Mouse (Mus musculus) T-cell, adult 2 months (primary cell): ENCODE data around the gene Mrps11.

Experiments used
- DNase-seq: peaks from one replicate; pipeline ENCODE4 v3.0.0; 2022; ENCODE audit warnings: low spot score

Gene Mrps11

GRCm38 (mm10) chr7:78793895-78794570 is 11.1 kb downstream of the Mrps11 start:
- peak; percentile 5 for DNase-seq

- no peak for DNase-seq
Observed at GRCm38 (mm10) chr7:78794571-78795092, 11.7 kb downstream of the Mrps11 start.

GRCm38 (mm10) chr7:78796624-78797023 is 13.7 kb downstream of the Mrps11 start:
- DNase-seq, result no peak

- no peak for DNase-seq
Observed at GRCm38 (mm10) chr7:78797843-78798455, 15.0 kb downstream of the Mrps11 start.

GRCm38 (mm10) chr7:78799730-78800496 is 17.0 kb downstream of the Mrps11 start:
- DNase-seq, result no peak

GRCm38 (mm10) chr7:78803841-78804240 is 20.9 kb downstream of the Mrps11 start:
- no peak for DNase-seq

GRCm38 (mm10) chr7:78807192-78807591 is 24.3 kb downstream of the Mrps11 start:
- DNase-seq, result no peak

GRCm38 (mm10) chr7:78813791-78814190 is 30.9 kb downstream of the Mrps11 start:
- DNase-seq, result no peak

GRCm38 (mm10) chr7:78814766-78815165 is 31.8 kb downstream of the Mrps11 start:
- no peak for DNase-seq

GRCm38 (mm10) chr7:78818336-78818735 is 35.4 kb downstream of the Mrps11 start:
- no peak for DNase-seq

- DNase-seq, result no peak
Observed at GRCm38 (mm10) chr7:78826682-78827385, 43.9 kb downstream of the Mrps11 start.

- no peak for DNase-seq
Observed at GRCm38 (mm10) chr7:78827749-78828362, 44.9 kb downstream of the Mrps11 start.

- DNase-seq, result no peak
Observed at GRCm38 (mm10) chr7:78835656-78836055, 52.7 kb downstream of the Mrps11 start.

GRCm38 (mm10) chr7:78837250-78837649 is 54.3 kb downstream of the Mrps11 start:
- no peak for DNase-seq

- DNase-seq, result no peak
Observed at GRCm38 (mm10) chr7:78841601-78842000, 58.7 kb downstream of the Mrps11 start.
